Mouse (Mus musculus) G1E (cell line): ENCODE results near the gene Ift122.

Experiments
- CTCF ChIP-seq: IDR thresholded peaks from 2 replicates; pipeline ENCODE4 v1.5.1; 2012; ENCODE audit warnings: low read depth, low read length, inconsistent platforms, mixed read lengths
- GATA1 ChIP-seq: IDR thresholded peaks from 2 replicates; pipeline ENCODE4 v1.6.1; 2012; ENCODE audit warnings: borderline replicate concordance, low read length, inconsistent platforms, mixed read lengths
- POLR2AphosphoS5 ChIP-seq: IDR thresholded peaks from 2 replicates; pipeline ENCODE4 v1.6.1; 2012; ENCODE audit warnings: low read depth, low read length, inconsistent platforms; ENCODE audit not compliant: insufficient replicate concordance
- TAL1 ChIP-seq: conservative IDR thresholded peaks from 2 replicates; pipeline ENCODE4 v1.6.1; 2012; ENCODE audit warnings: low read depth, low read length, inconsistent platforms, mixed read lengths

DNA sequence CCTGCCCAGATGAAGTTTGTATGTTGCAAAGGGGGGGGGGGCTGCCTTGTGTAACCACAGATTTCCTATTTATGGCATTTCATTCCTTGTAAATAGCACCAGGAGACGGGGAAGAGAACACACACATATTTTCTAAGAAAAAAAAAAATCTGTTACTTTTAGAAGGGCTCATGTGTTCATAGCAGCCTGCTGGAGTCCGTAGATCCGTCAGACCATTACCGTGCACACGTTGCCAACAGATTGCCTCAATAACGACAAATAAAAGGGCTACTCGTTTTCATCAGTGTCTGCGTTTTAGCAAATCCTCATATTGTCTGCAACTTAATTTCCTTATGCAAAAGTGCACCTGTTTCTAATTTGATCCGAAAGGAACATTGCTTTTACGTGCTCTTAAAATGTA is 73.1 kb downstream of the Ift122 start:
- TF ChIP-seq CTCF (no peak), GATA1 (no peak), TAL1 (no peak), POLR2AphosphoS5 (no peak)
